Mouse (Mus musculus): ENCODE data around the gene Clec2d. TPM values are rescaled to one million over a fixed set of nuclear protein-coding genes. Genes with fewer than 3 reads are reported as not detected.

Clec2d gene
- polyA plus RNA-seq, 1 experiment: 8.0 TPM

DNA sequence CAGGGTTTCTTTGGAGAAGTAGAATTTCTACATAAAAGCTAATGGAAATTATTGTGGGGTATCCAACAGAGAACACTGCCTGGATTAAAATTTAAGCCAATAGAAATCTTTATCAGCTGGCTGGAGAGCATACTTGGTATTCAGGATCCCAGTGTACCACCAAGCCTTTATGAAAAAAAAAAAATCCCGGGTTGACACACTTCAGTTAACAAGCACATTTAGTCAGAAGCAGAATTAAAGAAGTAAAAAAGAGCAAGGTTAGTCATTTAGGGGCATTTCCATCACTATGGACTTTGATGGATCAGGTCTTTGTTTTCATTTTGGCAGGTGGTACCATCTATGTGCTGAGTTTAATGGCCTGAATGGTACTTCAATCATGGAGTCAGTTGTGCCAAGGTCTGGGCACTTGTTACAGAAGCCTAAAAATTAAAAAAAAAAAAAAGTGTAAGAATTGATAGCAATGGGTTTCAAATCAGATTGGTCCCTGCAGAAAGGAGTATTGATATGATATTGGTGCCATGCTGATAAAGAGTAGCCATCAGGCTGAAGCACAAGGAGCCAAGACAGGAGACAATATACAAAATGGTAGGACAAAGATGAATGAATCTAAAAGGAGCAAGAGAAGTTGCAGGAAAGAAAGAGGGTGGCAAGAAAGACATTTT is 29.5 kb downstream of the Clec2d start:
- Histone ChIP-seq H3K79me2 (ENCODE audit: control insufficient read depth, insufficient read depth) (no peaks in the 10 kb centered on the region), H3K27me3 (ENCODE audit: control insufficient read depth, insufficient read depth, insufficient read length) (no peaks in the 10 kb centered on the region), H3K36me3 (ENCODE audit: control insufficient read depth, insufficient read depth) (no peaks in the 10 kb centered on the region), H3K79me3 (ENCODE audit: low read depth) (no peaks in the 10 kb centered on the region), H3K4me3 (ENCODE audit: insufficient read depth, poor library complexity, severe bottlenecking) (no peak overlapping the region), H3ac (ENCODE audit: control insufficient read depth, insufficient read length, low read depth) (no peak overlapping the region)
- TF ChIP-seq MYOD1 (IDR thresholded peaks at IDR 0.05; ENCODE audit: control insufficient read depth, insufficient read length, low read depth) (no peak), MAX (IDR thresholded peaks at IDR 0.05) (no peak), CEBPB (IDR thresholded peaks at IDR 0.05; ENCODE audit: low read depth) (no peak), CTCF (IDR thresholded peaks at IDR 0.05; ENCODE audit: control insufficient read depth, insufficient read depth, insufficient read length) (no peak), MYOG (IDR thresholded peaks at IDR 0.05; ENCODE audit: control insufficient read depth, extremely low read depth, insufficient read length) (no peak), USF1 (IDR thresholded peaks at IDR 0.05; ENCODE audit: low read depth) (no peak), FOSL1 (IDR thresholded peaks at IDR 0.05; ENCODE audit: insufficient read depth, low read length, poor library complexity, severe bottlenecking) (no peak)

DNA sequence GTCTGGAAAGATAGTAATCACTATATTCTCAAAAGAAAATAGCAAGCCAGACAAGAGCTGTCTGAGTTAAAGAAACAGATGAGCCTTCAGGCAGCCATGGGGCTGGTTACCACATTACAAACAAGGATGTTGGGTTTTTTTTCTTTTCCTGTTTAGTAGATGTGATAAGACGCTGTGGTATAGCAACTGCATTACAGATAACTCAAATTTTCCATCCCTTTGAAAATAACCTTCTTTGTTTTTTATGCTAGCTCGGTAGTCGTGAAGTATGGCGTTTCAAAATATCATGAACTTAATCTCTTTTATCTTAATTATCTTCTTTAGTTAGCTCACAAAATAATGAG is 30.0 kb downstream of the Clec2d start:
- Histone ChIP-seq H3ac (ENCODE audit: control insufficient read depth, insufficient read length, low read depth) (no peak overlapping the region), H3K79me2 (ENCODE audit: control insufficient read depth, insufficient read depth) (no peaks in the 10 kb centered on the region), H3K4me3 (ENCODE audit: insufficient read depth, poor library complexity, severe bottlenecking) (no peak overlapping the region), H3K27me3 (ENCODE audit: control insufficient read depth, insufficient read depth, insufficient read length) (no peaks in the 10 kb centered on the region), H3K79me3 (ENCODE audit: low read depth) (no peaks in the 10 kb centered on the region), H3K36me3 (ENCODE audit: control insufficient read depth, insufficient read depth) (no peaks in the 10 kb centered on the region)
- TF ChIP-seq USF1 (IDR thresholded peaks at IDR 0.05; ENCODE audit: low read depth) (no peak), MAX (IDR thresholded peaks at IDR 0.05) (no peak), FOSL1 (IDR thresholded peaks at IDR 0.05; ENCODE audit: insufficient read depth, low read length, poor library complexity, severe bottlenecking) (no peak), CTCF (IDR thresholded peaks at IDR 0.05; ENCODE audit: control insufficient read depth, insufficient read depth, insufficient read length) (no peak), MYOG (IDR thresholded peaks at IDR 0.05; ENCODE audit: control insufficient read depth, extremely low read depth, insufficient read length) (no peak)

DNA sequence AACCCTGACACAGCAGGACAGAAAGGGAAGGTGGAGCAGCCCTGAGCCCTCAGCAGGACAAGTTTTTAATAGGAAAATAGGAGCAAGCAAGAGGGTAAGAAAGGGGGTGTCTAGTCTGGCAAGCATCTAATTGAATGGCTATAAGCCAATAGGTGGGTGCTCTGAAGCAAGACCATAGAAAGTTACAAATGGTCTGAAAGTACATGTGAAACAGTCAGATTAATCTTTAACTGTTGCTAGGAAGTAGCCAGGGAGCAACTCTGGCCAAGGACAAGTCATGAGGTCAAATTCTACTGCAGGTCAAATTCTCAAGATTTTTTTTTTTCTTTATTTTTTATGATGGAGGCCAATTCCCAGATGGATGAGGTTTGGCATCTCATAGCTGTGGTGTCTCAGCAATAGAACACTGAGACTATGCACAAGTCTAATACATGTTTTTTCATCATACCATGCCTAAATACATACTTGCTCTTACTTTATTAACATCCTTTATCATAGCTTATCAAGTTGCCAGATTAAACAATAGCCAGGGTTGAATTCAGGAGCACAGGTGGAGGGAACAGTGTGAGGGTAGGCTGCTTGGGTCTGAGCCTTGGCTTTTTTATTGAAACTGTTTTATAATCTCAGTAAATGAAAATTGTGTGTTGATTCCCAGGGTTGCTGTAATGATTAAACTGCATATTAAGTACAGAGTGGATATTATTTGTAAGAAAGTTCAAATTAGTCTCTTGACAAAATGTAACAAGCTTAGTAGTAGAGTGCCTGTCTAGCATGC is 32.2 kb downstream of the Clec2d start:
- H3K79me2 ChIP-seq (ENCODE audit: control insufficient read depth, insufficient read depth): no peaks in the 10 kb centered on the region
- TF ChIP-seq CTCF (IDR thresholded peaks at IDR 0.05; ENCODE audit: control insufficient read depth, insufficient read depth, insufficient read length) (no peak), CEBPB (IDR thresholded peaks at IDR 0.05; ENCODE audit: low read depth) (no peak), FOSL1 (IDR thresholded peaks at IDR 0.05; ENCODE audit: insufficient read depth, low read length, poor library complexity, severe bottlenecking) (no peak), MAX (IDR thresholded peaks at IDR 0.05) (no peak), MYOG (IDR thresholded peaks at IDR 0.05; ENCODE audit: control insufficient read depth, extremely low read depth, insufficient read length) (no peak), USF1 (IDR thresholded peaks at IDR 0.05; ENCODE audit: low read depth) (no peak), MYOD1 (IDR thresholded peaks at IDR 0.05; ENCODE audit: control insufficient read depth, insufficient read length, low read depth) (no peak)
- H3ac ChIP-seq (ENCODE audit: control insufficient read depth, insufficient read length, low read depth): no peak overlapping the region
- no peaks in the 10 kb centered on the region for H3K79me3 ChIP-seq (ENCODE audit: low read depth)
- no peaks in the 10 kb centered on the region for H3K27me3 ChIP-seq (ENCODE audit: control insufficient read depth, insufficient read depth, insufficient read length)
- H3K4me3 ChIP-seq (ENCODE audit: insufficient read depth, poor library complexity, severe bottlenecking): no peak overlapping the region
- no peaks in the 10 kb centered on the region for H3K36me3 ChIP-seq (ENCODE audit: control insufficient read depth, insufficient read depth)

DNA sequence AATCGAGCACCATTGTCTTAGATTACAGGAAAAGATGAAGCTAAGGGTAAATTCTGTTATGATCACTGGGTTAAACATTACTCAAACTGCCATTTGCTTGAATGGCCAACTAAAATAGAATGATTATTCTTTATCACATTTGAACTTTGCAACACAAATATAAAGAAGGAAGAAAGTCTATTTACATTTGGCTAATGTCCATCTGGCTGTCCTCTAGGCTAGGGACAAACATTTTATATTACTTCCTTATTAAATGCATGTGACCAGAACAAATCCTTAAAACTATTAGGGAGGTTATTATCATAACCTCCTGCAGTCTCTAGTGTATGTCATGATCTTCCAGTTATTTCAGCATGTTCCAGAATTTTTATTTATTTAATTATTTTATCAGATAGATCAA is 33.1 kb downstream of the Clec2d start:
- H3K79me2 ChIP-seq (ENCODE audit: control insufficient read depth, insufficient read depth): no peaks in the 10 kb centered on the region
- no peak for TF ChIP-seq USF1 (IDR thresholded peaks at IDR 0.05; ENCODE audit: low read depth)
- TF ChIP-seq FOSL1 (IDR thresholded peaks at IDR 0.05; ENCODE audit: insufficient read depth, low read length, poor library complexity, severe bottlenecking): no peak
- TF ChIP-seq CTCF (IDR thresholded peaks at IDR 0.05; ENCODE audit: control insufficient read depth, insufficient read depth, insufficient read length): no peak
- no peak for TF ChIP-seq MAX (IDR thresholded peaks at IDR 0.05)
- TF ChIP-seq MYOD1 (IDR thresholded peaks at IDR 0.05; ENCODE audit: control insufficient read depth, insufficient read length, low read depth): no peak
- H3K4me3 ChIP-seq (ENCODE audit: insufficient read depth, poor library complexity, severe bottlenecking): no peak overlapping the region
- no peak overlapping the region for H3ac ChIP-seq (ENCODE audit: control insufficient read depth, insufficient read length, low read depth)
- H3K27me3 ChIP-seq (ENCODE audit: control insufficient read depth, insufficient read depth, insufficient read length): no peaks in the 10 kb centered on the region
- H3K79me3 ChIP-seq (ENCODE audit: low read depth): no peaks in the 10 kb centered on the region
- no peaks in the 10 kb centered on the region for H3K36me3 ChIP-seq (ENCODE audit: control insufficient read depth, insufficient read depth)

DNA sequence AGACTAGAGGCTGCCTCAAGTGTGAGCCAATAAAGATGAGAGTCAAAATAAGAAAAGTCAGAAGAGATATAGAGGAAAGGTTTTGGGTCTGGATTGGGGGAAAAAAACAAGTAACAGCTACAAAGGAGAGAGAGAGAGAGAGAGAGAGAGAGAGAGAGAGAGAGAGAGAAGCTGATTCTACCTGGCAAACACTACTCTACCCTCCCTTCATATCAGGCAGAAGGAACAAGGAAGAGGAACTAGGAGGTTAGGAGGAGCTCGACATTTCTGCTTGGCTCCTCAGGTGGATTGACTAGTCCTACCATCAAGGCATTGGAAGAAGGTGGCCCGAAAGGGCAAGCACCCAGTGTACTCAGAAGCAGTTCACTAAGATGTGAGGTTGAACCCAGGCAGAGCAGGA is 33.8 kb downstream of the Clec2d start:
- H3K27me3 ChIP-seq (ENCODE audit: control insufficient read depth, insufficient read depth, insufficient read length): no peaks in the 10 kb centered on the region
- H3K36me3 ChIP-seq (ENCODE audit: control insufficient read depth, insufficient read depth): no peaks in the 10 kb centered on the region
- no peaks in the 10 kb centered on the region for H3K79me3 ChIP-seq (ENCODE audit: low read depth)
- H3ac ChIP-seq (ENCODE audit: control insufficient read depth, insufficient read length, low read depth): no peak overlapping the region
- TF ChIP-seq FOSL1 (IDR thresholded peaks at IDR 0.05; ENCODE audit: insufficient read depth, low read length, poor library complexity, severe bottlenecking) (no peak), MYOG (IDR thresholded peaks at IDR 0.05; ENCODE audit: control insufficient read depth, extremely low read depth, insufficient read length) (no peak), CEBPB (IDR thresholded peaks at IDR 0.05; ENCODE audit: low read depth) (no peak), MAX (IDR thresholded peaks at IDR 0.05) (no peak), USF1 (IDR thresholded peaks at IDR 0.05; ENCODE audit: low read depth) (no peak), CTCF (IDR thresholded peaks at IDR 0.05; ENCODE audit: control insufficient read depth, insufficient read depth, insufficient read length) (no peak)
- H3K4me3 ChIP-seq (ENCODE audit: insufficient read depth, poor library complexity, severe bottlenecking): no peak overlapping the region
- H3K79me2 ChIP-seq (ENCODE audit: control insufficient read depth, insufficient read depth): no peaks in the 10 kb centered on the region

Data from C2C12 (cell line).